Mouse (Mus musculus): ENCODE data around the gene Slc4a4.

Slc4a4 gene

DNA sequence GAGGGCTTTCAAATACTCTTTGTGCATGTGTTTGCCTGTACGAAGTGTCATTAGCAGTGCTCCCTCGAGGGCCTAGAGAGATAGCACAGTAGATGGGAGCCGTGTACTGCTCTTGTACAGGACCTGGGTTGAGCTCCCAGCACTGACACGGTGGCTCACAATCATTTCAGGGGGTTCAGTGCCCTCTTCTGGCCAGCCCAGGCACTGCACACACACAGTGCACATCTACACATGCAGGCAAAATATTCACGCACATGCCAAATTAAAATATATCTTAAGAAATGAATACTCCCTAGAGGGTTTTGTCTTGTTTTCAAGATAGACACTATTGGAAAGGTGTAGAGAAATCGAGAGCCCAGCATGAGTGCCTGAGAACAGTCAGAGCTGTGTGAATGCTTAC is 10.0 kb downstream of the Slc4a4 start:
- H3K27me3 ChIP-seq (ENCODE audit: control insufficient read depth, insufficient read depth, low read length, poor library complexity, severe bottlenecking): no peaks in the 10 kb centered on the region
- H3K36me3 ChIP-seq (ENCODE audit: control insufficient read depth, insufficient read depth, low read length, poor library complexity, severe bottlenecking): no peaks in the 10 kb centered on the region
- DNase-seq (ENCODE audit: low read depth, low spot score): no peak

DNA sequence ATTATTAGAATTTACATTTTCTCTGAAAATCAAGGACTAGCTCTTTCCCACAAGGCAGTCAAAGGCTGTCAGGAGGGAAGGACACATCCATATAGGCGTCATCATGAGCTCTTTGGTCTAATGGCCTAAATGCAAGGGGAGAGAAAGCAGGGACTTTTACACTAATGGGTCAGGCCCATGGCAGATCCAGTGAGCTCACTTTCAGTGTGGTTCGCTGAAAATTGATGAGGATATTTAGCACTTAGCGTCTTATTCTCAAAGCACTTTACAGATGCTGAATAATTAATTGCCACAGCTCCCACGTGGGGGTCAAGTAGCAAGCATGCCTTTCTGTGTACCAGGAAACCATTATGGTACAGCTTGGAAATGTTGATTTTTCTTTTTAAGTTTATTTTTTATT is 16.5 kb downstream of the Slc4a4 start:
- DNase-seq (ENCODE audit: low read depth, low spot score): no peak
- Histone ChIP-seq H3K36me3 (ENCODE audit: control insufficient read depth, insufficient read depth, low read length, poor library complexity, severe bottlenecking) (no peaks in the 10 kb centered on the region), H3K27me3 (ENCODE audit: control insufficient read depth, insufficient read depth, low read length, poor library complexity, severe bottlenecking) (no peaks in the 10 kb centered on the region; the same call in 1 of the 2 replicates)

DNA sequence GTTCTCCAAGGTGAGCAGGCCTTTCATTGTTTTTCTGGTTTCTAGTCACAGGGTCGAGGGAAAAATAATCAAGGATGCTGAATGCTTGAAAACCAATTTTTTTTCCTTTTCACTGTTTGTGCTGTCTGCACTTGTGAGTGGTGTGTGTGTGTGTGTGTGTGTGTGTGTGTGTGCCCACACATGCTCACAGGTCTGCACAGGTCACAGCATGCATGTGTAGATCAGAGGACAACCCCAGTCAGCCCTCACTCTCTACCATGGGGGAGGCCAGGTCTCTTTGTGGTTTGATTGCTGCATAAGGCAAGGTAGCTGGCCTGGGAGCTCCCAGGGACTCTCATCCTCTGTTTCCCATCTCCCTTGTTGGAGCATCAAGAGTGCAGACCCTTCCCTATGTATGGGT is 16.9 kb downstream of the Slc4a4 start:
- no peak for DNase-seq (ENCODE audit: low read depth, low spot score)
- Histone ChIP-seq H3K36me3 (ENCODE audit: control insufficient read depth, insufficient read depth, low read length, poor library complexity, severe bottlenecking) (no peaks in the 10 kb centered on the region), H3K27me3 (ENCODE audit: control insufficient read depth, insufficient read depth, low read length, poor library complexity, severe bottlenecking) (no peaks in the 10 kb centered on the region; the same call in 1 of the 2 replicates)

DNA sequence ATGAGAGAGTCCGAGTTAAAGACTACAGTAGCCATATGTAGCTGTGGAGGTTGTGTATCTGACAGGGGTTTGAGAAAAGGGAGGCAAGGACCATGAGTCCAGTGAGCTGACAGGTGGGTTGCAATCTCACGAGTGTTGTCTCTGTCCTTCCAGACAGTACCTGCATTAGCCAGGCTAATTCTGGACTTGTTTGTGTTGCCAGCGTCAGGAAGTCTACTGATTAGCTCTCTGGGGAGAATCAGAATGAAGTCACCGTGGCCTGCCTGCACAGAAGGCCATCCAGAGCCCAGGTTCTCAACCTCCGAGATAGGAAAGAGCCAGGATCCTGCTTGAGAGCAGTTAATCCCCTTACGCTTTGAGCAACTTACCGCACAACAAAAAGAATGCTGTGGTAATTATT is 18.2 kb downstream of the Slc4a4 start:
- no peaks in the 10 kb centered on the region; the same call in 1 of the 2 replicates for H3K27me3 ChIP-seq (ENCODE audit: control insufficient read depth, insufficient read depth, low read length, poor library complexity, severe bottlenecking)
- no peaks in the 10 kb centered on the region for H3K36me3 ChIP-seq (ENCODE audit: control insufficient read depth, insufficient read depth, low read length, poor library complexity, severe bottlenecking)
- DNase-seq (ENCODE audit: low read depth, low spot score): no peak

DNA sequence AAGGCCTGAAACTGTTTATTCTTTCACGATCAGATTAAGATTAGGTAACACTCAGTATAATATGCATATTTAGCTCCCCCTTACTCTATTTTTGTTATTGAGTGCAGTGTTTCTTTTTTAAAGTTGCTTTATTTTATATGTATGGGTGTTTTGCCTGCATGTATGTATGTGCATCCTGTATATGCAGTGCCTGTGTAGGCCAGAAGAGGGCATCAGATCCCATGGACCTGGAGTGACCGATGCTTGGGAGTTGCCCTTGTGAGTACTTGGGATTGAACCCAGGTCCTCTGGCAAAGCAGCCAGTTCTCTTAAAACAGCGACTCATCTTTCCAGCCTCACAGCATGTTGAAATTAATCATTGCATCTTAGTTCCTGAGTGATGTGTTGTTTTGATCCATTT is 21.0 kb downstream of the Slc4a4 start:
- Histone ChIP-seq H3K27me3 (ENCODE audit: control insufficient read depth, insufficient read depth, low read length, poor library complexity, severe bottlenecking) (no peaks in the 10 kb centered on the region), H3K36me3 (ENCODE audit: control insufficient read depth, insufficient read depth, low read length, poor library complexity, severe bottlenecking) (no peaks in the 10 kb centered on the region)
- no peak for DNase-seq (ENCODE audit: low read depth, low spot score)

DNA sequence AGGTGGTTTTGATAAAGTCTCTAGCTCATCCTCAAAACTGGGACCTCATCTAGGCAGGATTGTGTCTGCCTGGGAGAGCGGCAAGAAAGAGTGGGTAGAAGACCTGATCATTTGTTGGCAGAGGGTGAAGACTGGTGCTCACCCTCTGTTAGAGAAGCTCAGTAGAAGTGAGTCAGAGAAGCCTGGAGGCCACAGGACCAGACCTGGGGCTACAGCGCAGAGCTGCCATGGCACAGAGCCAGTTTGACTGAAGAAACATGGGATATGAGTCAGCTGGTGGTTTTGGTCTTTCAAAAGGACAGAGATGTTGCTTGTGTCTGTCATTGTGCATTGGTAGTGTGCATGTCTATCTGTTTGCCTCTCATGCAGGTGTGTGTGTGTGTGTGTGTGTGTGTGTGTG is 26.0 kb downstream of the Slc4a4 start:
- H3K27me3 ChIP-seq (ENCODE audit: control insufficient read depth, insufficient read depth, low read length, poor library complexity, severe bottlenecking): no peaks in the 10 kb centered on the region
- DNase-seq (ENCODE audit: low read depth, low spot score): no peak
- H3K36me3 ChIP-seq (ENCODE audit: control insufficient read depth, insufficient read depth, low read length, poor library complexity, severe bottlenecking): no peaks in the 10 kb centered on the region

DNA sequence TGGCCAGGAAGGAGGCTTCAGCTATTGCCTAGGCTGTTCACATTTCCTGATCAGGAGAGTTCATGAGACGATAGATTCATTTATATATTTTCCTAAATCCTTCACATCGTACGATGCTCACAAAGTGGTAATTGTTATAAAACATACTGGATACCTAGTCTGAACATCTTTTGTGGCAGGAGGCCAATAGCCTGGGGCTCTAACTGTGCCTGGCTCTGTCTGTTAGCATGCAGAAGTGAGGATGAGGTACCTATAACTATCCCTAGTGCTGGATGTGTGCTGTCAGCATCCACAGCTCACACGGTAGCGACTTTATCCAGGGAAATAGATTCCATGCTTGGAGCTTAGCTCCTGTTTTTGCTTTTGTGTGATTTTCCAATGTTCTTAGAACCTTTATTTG is 28.5 kb downstream of the Slc4a4 start:
- DNase-seq (ENCODE audit: low read depth, low spot score): no peak
- no peaks in the 10 kb centered on the region for H3K27me3 ChIP-seq (ENCODE audit: control insufficient read depth, insufficient read depth, low read length, poor library complexity, severe bottlenecking)
- H3K36me3 ChIP-seq (ENCODE audit: control insufficient read depth, insufficient read depth, low read length, poor library complexity, severe bottlenecking): no peaks in the 10 kb centered on the region

DNA sequence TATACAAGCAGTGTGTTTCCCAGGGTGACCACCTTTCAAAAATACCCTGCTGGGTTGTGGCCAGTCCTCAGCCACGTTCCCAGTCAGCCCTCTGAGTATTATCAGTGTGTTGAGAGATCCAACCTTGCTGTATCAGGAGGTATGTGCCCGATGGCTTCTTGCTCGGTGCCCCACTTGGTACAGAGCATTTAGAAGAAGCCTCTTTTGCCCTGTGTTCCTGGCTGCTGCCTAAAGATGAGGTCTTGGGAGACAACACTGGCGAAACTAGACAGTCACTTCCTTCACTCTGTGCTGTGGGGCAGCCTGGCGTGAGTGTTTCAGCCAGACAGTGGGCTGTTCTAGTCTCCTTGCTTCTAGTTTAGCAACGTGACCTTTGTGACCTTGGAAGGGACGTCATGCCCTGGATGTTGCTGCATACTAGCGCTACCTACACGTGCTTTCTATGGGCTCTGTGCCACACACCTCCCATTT is 29.9 kb downstream of the Slc4a4 start:
- no peak for DNase-seq (ENCODE audit: low read depth, low spot score)

DNA sequence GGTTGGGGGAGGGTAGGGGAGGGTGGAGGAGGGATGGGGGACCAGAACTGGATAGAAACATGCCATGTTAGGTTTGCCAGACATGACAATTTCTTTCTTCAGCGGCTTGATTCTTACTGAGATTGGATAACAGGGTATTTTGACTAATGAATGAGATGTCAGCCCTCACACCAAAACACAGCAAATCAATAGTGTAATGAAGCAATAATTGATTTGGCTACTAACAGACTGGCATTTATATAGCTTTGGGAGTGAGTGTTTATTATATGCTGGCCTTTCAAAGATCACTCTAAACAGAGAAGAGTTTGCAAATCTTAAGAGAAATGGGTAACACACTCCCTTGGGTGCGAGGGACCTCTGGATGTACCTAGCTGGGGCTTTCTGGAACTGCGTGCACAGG is 30.6 kb downstream of the Slc4a4 start:
- no peaks in the 10 kb centered on the region for H3K36me3 ChIP-seq (ENCODE audit: control insufficient read depth, insufficient read depth, low read length, poor library complexity, severe bottlenecking)
- H3K27me3 ChIP-seq (ENCODE audit: control insufficient read depth, insufficient read depth, low read length, poor library complexity, severe bottlenecking): no peaks in the 10 kb centered on the region
- DNase-seq (ENCODE audit: low read depth, low spot score): no peak

More for the DNA sequence above, 29.9 kb downstream of the Slc4a4 start:
- Histone ChIP-seq H3K36me3 (ENCODE audit: control insufficient read depth, insufficient read depth, low read length, poor library complexity, severe bottlenecking) (no peaks in the 10 kb centered on the region), H3K27me3 (ENCODE audit: control insufficient read depth, insufficient read depth, low read length, poor library complexity, severe bottlenecking) (no peaks in the 10 kb centered on the region)

DNA sequence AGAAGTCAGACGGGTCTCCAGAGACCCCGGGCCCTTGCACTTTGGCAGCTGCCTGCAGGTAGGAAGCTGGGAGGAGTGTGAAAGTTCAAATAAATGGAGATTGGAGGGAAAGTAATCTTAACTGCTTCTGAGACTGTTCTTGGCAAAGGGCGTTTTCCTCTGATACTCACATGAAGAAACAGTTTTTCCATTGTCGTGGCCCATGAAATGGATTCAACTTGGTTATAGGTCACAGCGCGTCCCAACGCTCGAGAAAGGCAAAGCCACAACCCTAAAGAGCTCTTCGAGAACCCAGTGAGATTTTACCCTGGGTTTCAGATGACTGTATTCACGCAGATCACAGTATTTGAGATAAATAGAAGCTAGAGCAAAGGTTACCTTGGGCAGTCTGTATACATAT is 31.0 kb downstream of the Slc4a4 start:
- no peaks in the 10 kb centered on the region for H3K27me3 ChIP-seq (ENCODE audit: control insufficient read depth, insufficient read depth, low read length, poor library complexity, severe bottlenecking)
- no peak for DNase-seq (ENCODE audit: low read depth, low spot score)
- no peaks in the 10 kb centered on the region for H3K36me3 ChIP-seq (ENCODE audit: control insufficient read depth, insufficient read depth, low read length, poor library complexity, severe bottlenecking)

DNA sequence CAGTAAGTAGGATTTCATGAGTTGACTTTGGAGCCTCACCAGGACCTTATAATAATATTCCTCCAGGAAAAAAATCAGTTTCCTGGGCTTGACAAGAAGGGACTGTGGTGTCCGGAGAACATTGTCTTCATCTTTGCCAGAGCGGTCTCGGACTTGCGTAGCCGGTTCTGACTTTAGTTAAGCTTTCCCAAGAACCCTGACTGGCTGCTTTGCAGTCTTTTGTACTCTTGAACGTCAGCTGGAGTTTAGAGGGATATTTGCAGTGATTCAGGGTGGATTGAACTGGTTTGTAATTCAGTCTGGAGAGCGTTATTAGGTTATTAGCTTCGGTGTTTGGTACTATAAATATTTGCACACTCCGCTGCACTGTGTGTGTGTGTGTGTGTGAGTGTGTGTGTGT is 31.9 kb downstream of the Slc4a4 start:
- DNase-seq (ENCODE audit: low read depth, low spot score): no peak
- Histone ChIP-seq H3K27me3 (ENCODE audit: control insufficient read depth, insufficient read depth, low read length, poor library complexity, severe bottlenecking) (no peaks in the 10 kb centered on the region), H3K36me3 (ENCODE audit: control insufficient read depth, insufficient read depth, low read length, poor library complexity, severe bottlenecking) (no peaks in the 10 kb centered on the region)

DNA sequence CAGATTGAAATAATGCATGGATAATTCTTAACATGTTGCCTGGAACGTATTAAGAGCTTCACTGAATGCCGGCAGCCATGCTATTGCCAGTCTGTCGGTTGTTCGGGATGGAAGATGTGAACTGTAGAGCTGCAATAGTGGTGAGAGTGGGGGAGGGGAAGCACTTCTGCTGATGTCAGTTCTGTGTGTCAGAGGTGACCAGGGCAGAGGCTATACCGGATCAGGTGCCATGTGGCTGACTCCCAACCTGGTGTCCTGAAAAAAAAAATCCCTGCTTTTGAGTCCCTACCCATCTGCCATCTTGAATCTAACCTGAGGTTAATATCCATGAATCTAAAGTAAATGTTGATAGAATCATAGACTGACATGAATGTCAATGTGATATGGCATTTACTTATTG is 39.0 kb downstream of the Slc4a4 start:
- Histone ChIP-seq H3K36me3 (ENCODE audit: control insufficient read depth, insufficient read depth, low read length, poor library complexity, severe bottlenecking) (no peaks in the 10 kb centered on the region), H3K27me3 (ENCODE audit: control insufficient read depth, insufficient read depth, low read length, poor library complexity, severe bottlenecking) (no peaks in the 10 kb centered on the region)
- DNase-seq (ENCODE audit: low read depth, low spot score): no peak

DNA sequence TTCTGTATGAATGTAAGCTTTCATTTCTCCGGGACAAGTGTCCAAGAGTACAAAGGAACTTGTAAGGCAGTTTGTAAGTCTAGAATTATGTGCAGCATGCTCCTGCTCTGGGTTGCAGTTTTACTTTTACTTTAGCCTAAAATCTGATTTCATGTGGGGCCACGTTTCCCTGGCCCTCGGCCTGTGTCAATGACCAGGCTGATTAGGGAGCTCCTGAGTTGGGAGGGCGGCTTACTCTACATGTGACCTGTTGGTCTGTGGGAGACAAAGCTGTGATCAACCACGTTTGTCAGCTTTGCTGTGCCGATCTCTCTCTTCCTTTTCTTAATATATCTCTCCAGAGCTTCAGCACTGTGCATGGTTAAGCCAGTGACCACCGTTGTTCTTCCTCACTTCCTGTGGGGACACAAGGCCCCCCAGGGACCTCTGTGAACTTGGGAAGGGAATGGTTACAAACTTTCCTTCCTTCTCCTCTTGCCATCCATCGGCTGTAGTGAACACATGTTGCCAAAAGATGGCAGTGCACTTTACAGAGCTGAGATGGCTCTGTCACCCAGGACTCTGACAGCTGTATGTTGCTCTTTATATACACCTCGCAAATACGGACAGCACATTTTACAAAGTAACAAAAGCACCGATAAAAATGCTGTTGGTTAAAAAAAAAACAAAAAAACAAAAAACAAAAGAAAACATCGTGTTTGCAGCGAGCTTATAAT is 41.7 kb downstream of the Slc4a4 start:
- no peaks in the 10 kb centered on the region for H3K27me3 ChIP-seq (ENCODE audit: control insufficient read depth, insufficient read depth, low read length, poor library complexity, severe bottlenecking)
- H3K36me3 ChIP-seq (ENCODE audit: control insufficient read depth, insufficient read depth, low read length, poor library complexity, severe bottlenecking): no peaks in the 10 kb centered on the region
- DNase-seq (ENCODE audit: low read depth, low spot score): no peak

DNA sequence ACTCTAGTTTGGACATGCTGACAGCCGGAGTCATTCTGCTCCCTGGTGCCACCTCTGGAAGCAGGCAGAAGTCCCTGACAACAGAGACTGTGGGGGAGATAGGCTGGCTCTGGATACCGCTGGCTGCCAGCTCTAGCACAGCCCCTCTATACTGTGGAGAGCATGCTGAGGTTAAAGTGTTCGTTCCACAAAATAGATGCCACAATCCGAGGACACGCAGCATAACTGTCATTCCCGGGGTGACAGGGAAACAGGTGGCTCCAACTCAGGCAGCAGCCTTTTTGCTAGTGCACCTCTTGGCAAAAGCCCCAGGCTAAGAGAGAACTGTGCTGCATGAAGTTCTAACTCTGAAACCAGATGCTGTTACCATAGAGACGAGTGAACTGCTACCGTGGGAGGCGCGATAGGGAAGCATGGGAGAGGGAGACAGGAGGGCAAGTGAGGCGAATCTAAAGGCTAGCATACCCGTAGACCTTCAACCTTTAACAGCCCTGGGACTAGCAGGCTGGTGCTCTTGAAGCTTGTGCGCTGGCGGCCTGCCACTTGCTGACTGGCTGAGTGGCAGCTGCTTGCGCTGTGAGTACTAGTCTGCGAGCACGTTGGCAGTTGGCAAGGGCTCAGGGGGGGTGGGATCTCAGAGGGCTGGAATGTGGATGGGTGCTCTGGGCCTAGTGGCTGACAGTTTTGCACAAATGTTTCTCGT is 42.9 kb downstream of the Slc4a4 start:
- DNase-seq (ENCODE audit: low read depth, low spot score): no peak
- no peaks in the 10 kb centered on the region for H3K36me3 ChIP-seq (ENCODE audit: control insufficient read depth, insufficient read depth, low read length, poor library complexity, severe bottlenecking)
- no peaks in the 10 kb centered on the region for H3K27me3 ChIP-seq (ENCODE audit: control insufficient read depth, insufficient read depth, low read length, poor library complexity, severe bottlenecking)

DNA sequence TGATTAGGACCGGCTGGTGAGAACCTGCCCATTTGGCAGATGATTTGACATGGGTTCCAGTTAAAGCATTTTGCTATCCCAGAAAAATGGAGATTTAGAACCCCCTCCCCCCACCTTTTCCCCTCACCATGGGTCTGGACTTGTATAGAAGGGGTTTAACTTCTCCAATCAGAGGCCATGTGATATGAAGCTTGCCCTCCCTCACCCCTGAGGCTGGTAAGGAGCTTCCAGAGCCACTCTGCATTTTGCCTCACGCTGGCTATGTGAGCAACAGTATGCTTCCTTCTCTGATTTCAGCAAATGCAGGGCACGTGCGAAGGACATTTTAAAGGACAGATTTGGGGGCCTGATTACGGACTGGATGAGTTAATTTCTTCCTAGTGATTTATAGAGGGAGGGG is 43.5 kb downstream of the Slc4a4 start:
- DNase-seq (ENCODE audit: low read depth, low spot score): no peak
- no peaks in the 10 kb centered on the region for H3K27me3 ChIP-seq (ENCODE audit: control insufficient read depth, insufficient read depth, low read length, poor library complexity, severe bottlenecking)
- H3K36me3 ChIP-seq (ENCODE audit: control insufficient read depth, insufficient read depth, low read length, poor library complexity, severe bottlenecking): no peaks in the 10 kb centered on the region
